Mouse (Mus musculus) erythroblast, embryonic 14.5 days (primary cell): Measurements from ENCODE around the gene Klhl22.

Experiments
- GATA1 ChIP-seq: IDR thresholded peaks from 2 replicates; pipeline ENCODE4 v1.6.1; 2012; ENCODE audit warnings: low read length, inconsistent platforms, mixed read lengths
- TAL1 ChIP-seq: IDR thresholded peaks from 3 replicates; pipeline ENCODE4 v1.6.1; 2012; ENCODE audit warnings: low read length, inconsistent platforms, mixed read lengths

- TF ChIP-seq GATA1 (no peak), TAL1 (no peak)
Observed at GRCm38 (mm10) chr16:17778223-17778622, 18.8 kb downstream of the Klhl22 start.
